Mouse (Mus musculus): ENCODE data around the gene Mast1. TPM values are rescaled to one million over a fixed set of nuclear protein-coding genes. Genes with fewer than 3 reads are reported as not detected.

The Mast1 gene
- polyA plus RNA-seq, 1 experiment, result not detected

DNA sequence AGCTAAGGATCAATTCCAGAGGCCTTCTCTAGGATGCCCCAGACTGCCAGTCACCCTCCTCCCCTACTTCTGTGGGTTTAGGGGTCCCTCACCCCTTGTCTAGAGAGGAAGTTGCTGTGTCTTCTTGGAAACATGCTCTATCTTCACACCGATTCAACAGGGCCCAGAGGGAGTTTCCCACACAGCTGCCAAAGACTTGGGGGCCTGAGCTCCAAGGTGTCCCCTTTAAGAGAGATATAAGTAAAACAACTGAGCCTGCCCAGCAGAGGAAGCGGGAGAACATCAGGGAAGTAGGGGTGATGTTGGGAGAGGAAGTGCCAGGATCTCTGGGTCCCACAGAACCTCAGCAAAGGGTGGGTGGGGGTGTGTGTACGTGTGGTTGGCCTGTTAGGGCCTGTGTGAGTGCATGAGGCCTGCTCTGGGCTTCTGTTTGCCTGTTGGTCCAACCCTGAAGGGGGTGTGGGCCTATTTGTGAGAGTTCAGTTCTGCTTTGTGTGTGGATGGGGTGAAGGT lies 45.4 kb upstream of the Mast1 start:
- Histone ChIP-seq H3K36me3 (ENCODE audit: control insufficient read depth, insufficient read depth) (no peaks in the 10 kb centered on the region), H3ac (ENCODE audit: control insufficient read depth, insufficient read length, low read depth) (peak overlapping the region; percentile 18), H3K79me2 (ENCODE audit: control insufficient read depth, insufficient read depth) (peaks cover 16% of the 10 kb centered on the region), H3K79me3 (ENCODE audit: low read depth) (peaks cover 8% of the 10 kb centered on the region), H3K4me3 (ENCODE audit: insufficient read depth, poor library complexity, severe bottlenecking) (no peak overlapping the region), H3K27me3 (ENCODE audit: control insufficient read depth, insufficient read depth, insufficient read length) (no peaks in the 10 kb centered on the region)
- TF ChIP-seq FOSL1 (IDR thresholded peaks at IDR 0.05; ENCODE audit: insufficient read depth, low read length, poor library complexity, severe bottlenecking) (no peak), CTCF (IDR thresholded peaks at IDR 0.05; ENCODE audit: control insufficient read depth, insufficient read depth, insufficient read length) (no peak), MAX (IDR thresholded peaks at IDR 0.05) (no peak), USF1 (IDR thresholded peaks at IDR 0.05; ENCODE audit: low read depth) (no peak), MYOD1 (IDR thresholded peaks at IDR 0.05; ENCODE audit: control insufficient read depth, insufficient read length, low read depth) (no peak), CEBPB (IDR thresholded peaks at IDR 0.05; ENCODE audit: low read depth) (no peak), MYOG (IDR thresholded peaks at IDR 0.05; ENCODE audit: control insufficient read depth, extremely low read depth, insufficient read length) (no peak)

- Histone ChIP-seq H3K27me3 (ENCODE audit: control insufficient read depth, insufficient read depth, insufficient read length) (no peaks in the 10 kb centered on the region), H3ac (ENCODE audit: control insufficient read depth, insufficient read length, low read depth) (no peak overlapping the region), H3K4me3 (ENCODE audit: insufficient read depth, poor library complexity, severe bottlenecking) (no peak overlapping the region), H3K79me3 (ENCODE audit: low read depth) (peaks cover 14% of the 10 kb centered on the region), H3K36me3 (ENCODE audit: control insufficient read depth, insufficient read depth) (peaks cover 6% of the 10 kb centered on the region), H3K79me2 (ENCODE audit: control insufficient read depth, insufficient read depth) (peaks cover 23% of the 10 kb centered on the region)
- TF ChIP-seq MYOG (IDR thresholded peaks at IDR 0.05; ENCODE audit: control insufficient read depth, extremely low read depth, insufficient read length) (no peak), USF1 (IDR thresholded peaks at IDR 0.05; ENCODE audit: low read depth) (no peak), CTCF (IDR thresholded peaks at IDR 0.05; ENCODE audit: control insufficient read depth, insufficient read depth, insufficient read length) (no peak), CEBPB (IDR thresholded peaks at IDR 0.05; ENCODE audit: low read depth) (no peak), MAX (IDR thresholded peaks at IDR 0.05) (no peak), FOSL1 (IDR thresholded peaks at IDR 0.05; ENCODE audit: insufficient read depth, low read length, poor library complexity, severe bottlenecking) (no peak), MYOD1 (IDR thresholded peaks at IDR 0.05; ENCODE audit: control insufficient read depth, insufficient read length, low read depth) (no peak)
Measured at GRCm38 (mm10) chr8:84981644-84982498, 44.7 kb upstream of the Mast1 start.

DNA sequence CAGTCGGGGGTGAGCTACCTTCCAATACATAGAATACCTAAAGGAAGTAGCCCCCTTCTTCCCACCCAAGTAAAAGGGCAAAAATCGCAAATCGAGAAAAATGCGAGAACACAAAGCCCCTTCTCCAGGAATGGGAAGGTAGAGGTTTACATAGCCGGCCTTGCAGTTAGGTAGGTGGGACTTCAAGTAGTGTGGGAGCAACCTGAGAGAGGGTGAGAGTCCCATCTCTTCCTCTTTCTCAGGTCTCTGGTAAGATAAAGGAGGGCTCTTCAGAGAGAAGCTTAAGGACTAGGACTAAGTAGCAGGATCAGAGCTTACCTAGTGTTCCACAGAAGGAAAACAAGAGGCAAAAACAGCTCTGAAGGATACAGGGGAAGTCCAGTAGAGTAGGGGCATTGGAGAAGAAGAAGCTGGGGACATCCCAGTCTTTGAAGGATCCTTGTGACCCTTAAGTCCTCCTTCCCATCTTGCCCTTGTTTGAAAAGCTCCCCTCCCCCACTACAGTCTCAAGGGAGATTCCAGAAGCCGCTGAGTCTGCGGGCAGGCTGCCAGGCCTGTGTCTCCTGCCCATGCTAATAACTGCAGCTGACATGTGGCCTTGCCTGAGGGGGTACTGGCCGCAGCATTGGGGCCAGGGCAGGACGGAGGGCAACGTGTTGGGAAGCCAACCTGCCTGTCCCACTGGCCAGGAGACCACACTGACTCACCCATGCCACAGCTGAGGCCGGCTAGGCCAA lies 43.6 kb upstream of the Mast1 start:
- Histone ChIP-seq H3K79me3 (ENCODE audit: low read depth) (peaks cover 17% of the 10 kb centered on the region), H3K27me3 (ENCODE audit: control insufficient read depth, insufficient read depth, insufficient read length) (no peaks in the 10 kb centered on the region), H3ac (ENCODE audit: control insufficient read depth, insufficient read length, low read depth) (no peak overlapping the region), H3K36me3 (ENCODE audit: control insufficient read depth, insufficient read depth) (peaks cover 9% of the 10 kb centered on the region), H3K79me2 (ENCODE audit: control insufficient read depth, insufficient read depth) (peaks cover 34% of the 10 kb centered on the region), H3K4me3 (ENCODE audit: insufficient read depth, poor library complexity, severe bottlenecking) (peak overlapping the region; percentile 25)
- TF ChIP-seq MAX (IDR thresholded peaks at IDR 0.05) (peak; percentile 95), CEBPB (IDR thresholded peaks at IDR 0.05; ENCODE audit: low read depth) (no peak), CTCF (IDR thresholded peaks at IDR 0.05; ENCODE audit: control insufficient read depth, insufficient read depth, insufficient read length) (no peak), USF1 (IDR thresholded peaks at IDR 0.05; ENCODE audit: low read depth) (no peak), MYOD1 (IDR thresholded peaks at IDR 0.05; ENCODE audit: control insufficient read depth, insufficient read length, low read depth) (peak; percentile 92)

GRCm38 (mm10) chr8:84979599-84980421 lies 42.7 kb upstream of the Mast1 start:
- peak overlapping the region; percentile 58 for H3ac ChIP-seq (ENCODE audit: control insufficient read depth, insufficient read length, low read depth)
- H3K79me3 ChIP-seq (ENCODE audit: low read depth), result peaks cover 17% of the 10 kb centered on the region
- TF ChIP-seq CTCF (IDR thresholded peaks at IDR 0.05; ENCODE audit: control insufficient read depth, insufficient read depth, insufficient read length), result no peak
- peak; percentile 17 for TF ChIP-seq MAX (IDR thresholded peaks at IDR 0.05)
- TF ChIP-seq MYOD1 (IDR thresholded peaks at IDR 0.05; ENCODE audit: control insufficient read depth, insufficient read length, low read depth), result no peak
- TF ChIP-seq USF1 (IDR thresholded peaks at IDR 0.05; ENCODE audit: low read depth), result no peak
- TF ChIP-seq FOSL1 (IDR thresholded peaks at IDR 0.05; ENCODE audit: insufficient read depth, low read length, poor library complexity, severe bottlenecking), result no peak
- peak; percentile 67 for TF ChIP-seq CEBPB (IDR thresholded peaks at IDR 0.05; ENCODE audit: low read depth)
- no peak for TF ChIP-seq MYOG (IDR thresholded peaks at IDR 0.05; ENCODE audit: control insufficient read depth, extremely low read depth, insufficient read length)

More at GRCm38 (mm10) chr8:84979599-84980421, 42.7 kb upstream of the Mast1 start:
- H3K36me3 ChIP-seq (ENCODE audit: control insufficient read depth, insufficient read depth), result peaks cover 9% of the 10 kb centered on the region
- peak overlapping the region; percentile 33 for H3K4me3 ChIP-seq (ENCODE audit: insufficient read depth, poor library complexity, severe bottlenecking)
- no peaks in the 10 kb centered on the region for H3K27me3 ChIP-seq (ENCODE audit: control insufficient read depth, insufficient read depth, insufficient read length)
- peaks cover 37% of the 10 kb centered on the region for H3K79me2 ChIP-seq (ENCODE audit: control insufficient read depth, insufficient read depth)

Data from C2C12 (cell line).